Comparison of ENCODE assay signal across 8 mouse cellular contexts in the genomic region with DNA sequence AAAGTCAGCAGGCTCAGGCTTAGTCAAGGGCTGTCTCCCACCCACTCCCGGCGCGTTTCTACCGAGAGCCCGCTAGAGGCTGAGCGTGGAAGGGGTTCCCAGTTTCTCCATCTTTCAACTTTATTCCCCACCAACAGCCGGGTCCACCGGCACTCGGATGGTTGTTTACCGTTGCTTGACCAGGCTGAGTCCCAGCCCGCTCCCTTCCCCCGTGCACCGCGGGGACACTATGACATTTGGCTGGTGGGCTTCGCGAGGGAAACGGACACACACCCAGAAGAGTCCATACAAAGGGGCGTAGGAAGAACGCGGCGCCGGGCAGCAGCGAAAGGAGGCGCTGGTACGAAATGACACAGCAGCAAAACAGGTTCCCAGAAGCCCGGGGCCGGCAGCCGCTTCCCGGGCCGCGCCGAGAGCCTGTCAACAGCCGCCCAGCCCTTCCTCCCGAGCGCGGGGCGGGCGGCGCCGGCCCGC. TPM values are rescaled to one million over a fixed set of nuclear protein-coding genes. Genes with fewer than 3 reads are reported as not detected.
DNase-seq lines count a peak whose midpoint lies in the region; ATAC-seq lines count a peak whose summit lies in the region.

No protein-coding gene starts in this region.

- H3K27ac ChIP-seq in heart, embryonic 12.5 days (ENCODE audit: poor library complexity, severe bottlenecking), result peak overlapping the region; percentile 77
- H3K27ac ChIP-seq in lung, embryonic 16.5 days (ENCODE audit: low read length), result peak overlapping the region; percentile 70

- H3K9me3 ChIP-seq in heart, embryonic 12.5 days (replicated peaks), result no peaks in the 10 kb centered on the region
- H3K9me3 ChIP-seq in lung, embryonic 16.5 days (ENCODE audit: control insufficient read depth, low read length), result no peaks in the 10 kb centered on the region

- ATAC-seq in heart, embryonic 12.5 days (ENCODE audit: insufficient number of reproducible peaks, low FRiP score), result peak; percentile 48; the same call in 1 of the 2 replicates
- peak; percentile 24 for ATAC-seq in lung, embryonic 16.5 days (ENCODE audit: low read depth)

- H3K36me3 ChIP-seq in heart, embryonic 12.5 days, result no peaks in the 10 kb centered on the region
- no peaks in the 10 kb centered on the region for H3K36me3 ChIP-seq in lung, embryonic 16.5 days (ENCODE audit: control insufficient read depth, insufficient read depth, low read length)

- peak; percentile 64 for DNase-seq in CD4-positive, CD25-positive, alpha-beta regulatory T cell, adult 2 months (ENCODE audit: low read depth, low spot score)
- peak; percentile 38 for DNase-seq in adrenal gland, adult 2 months
- DNase-seq in embryo, embryonic 9.5 days (ENCODE audit: extremely low spot score), result peak; percentile 54
- DNase-seq in kidney, postnatal 4 days, result peak; percentile 53 to 69
- peak; percentile 22 for DNase-seq in ovary, postnatal 36 days (ENCODE audit: low spot score)
- DNase-seq in thymus, postnatal 36 days, result peak; percentile 52 to 64

- H3K9ac ChIP-seq in heart, embryonic 12.5 days, result peak overlapping the region; percentile 81
- H3K9ac ChIP-seq in lung, embryonic 16.5 days (ENCODE audit: low read length), result peak overlapping the region; percentile 68

- peak overlapping the region; percentile 94 for H3K4me2 ChIP-seq in heart, embryonic 12.5 days
- peak overlapping the region; percentile 95 for H3K4me2 ChIP-seq in lung, embryonic 16.5 days (ENCODE audit: low read depth, low read length)

- no peaks in the 10 kb centered on the region for H3K27me3 ChIP-seq in heart, embryonic 12.5 days (replicated peaks)
- no peaks in the 10 kb centered on the region for H3K27me3 ChIP-seq in lung, embryonic 16.5 days (ENCODE audit: control insufficient read depth, insufficient read depth, low read depth, low read length)

- 5% methylated on average over 41 of the region's 41 CpGs for WGBS in heart, embryonic 12.5 days
- WGBS in lung, embryonic 16.5 days, result under 1% methylated on average over 32 of the region's 41 CpGs

- peaks cover 6% of the 10 kb centered on the region for H3K4me1 ChIP-seq in heart, embryonic 12.5 days (replicated peaks)
- H3K4me1 ChIP-seq in lung, embryonic 16.5 days (replicated peaks; ENCODE audit: control insufficient read depth, insufficient read depth, low read length), result peaks cover 11% of the 10 kb centered on the region

- H3K4me3 ChIP-seq in heart, embryonic 12.5 days, result peak overlapping the region; percentile 89
- H3K4me3 ChIP-seq in lung, embryonic 16.5 days (ENCODE audit: low read length), result peak overlapping the region; percentile 90

RNA-seq across cellular contexts. Expression of a gene that starts 0.6 kb away (rescaled TPM):
- 10 to 100 TPM in 1 of 2 experiments, 1 to 10 TPM in 1; 8.6 to 14.6 TPM for total RNA-seq in adrenal gland, adult 2 months (2021)
- 1.8 and 2.7 TPM in 2 replicates for polyA plus RNA-seq in adrenal gland, adult 2 months (2012; rRNA removed)
- 14.4 and 14.6 TPM in 2 replicates for polyA plus RNA-seq in heart, embryonic 12.5 days (2016; fragmentation: Nextera tagmentation; extraction: Ambion mirVana)
- polyA plus RNA-seq in lung, embryonic 16.5 days (2015; fragmentation: Nextera tagmentation; extraction: Ambion mirVana), result 12.2 and 13.6 TPM in 2 replicates

RNA-seq across cellular contexts. Expression of a gene that starts 18.2 kb away (rescaled TPM):
- total RNA-seq in adrenal gland, adult 2 months (2021), result 10 to 100 TPM; 78.9 to 79.5 TPM
- 8.5 and 8.8 TPM in 2 replicates for polyA plus RNA-seq in adrenal gland, adult 2 months (2012; rRNA removed)
- polyA plus RNA-seq in heart, embryonic 12.5 days (2016; fragmentation: Nextera tagmentation; extraction: Ambion mirVana), result 146 and 153 TPM in 2 replicates
- 165 and 174 TPM in 2 replicates for polyA plus RNA-seq in lung, embryonic 16.5 days (2015; fragmentation: Nextera tagmentation; extraction: Ambion mirVana)

Comparison
In these comparisons a context has a peak if more than half of its experiments do, and no peak if none do; other contexts are left out.
1. Peak in every context shown above with its lines: DNase-seq, ATAC-seq, H3K4me3 ChIP-seq and H3K27ac ChIP-seq.
2. RNA of a gene that starts 18.2 kb away (polyA plus RNA-seq): 165 to 174 TPM in lung, embryonic 16.5 days and 146 to 153 TPM in heart, embryonic 12.5 days; 8.5 to 8.8 TPM in adrenal gland, adult 2 months; every median in the first group is over 10 times any median in the second.